ENCODE assay signal across 31 mouse cellular contexts in the genomic region with DNA sequence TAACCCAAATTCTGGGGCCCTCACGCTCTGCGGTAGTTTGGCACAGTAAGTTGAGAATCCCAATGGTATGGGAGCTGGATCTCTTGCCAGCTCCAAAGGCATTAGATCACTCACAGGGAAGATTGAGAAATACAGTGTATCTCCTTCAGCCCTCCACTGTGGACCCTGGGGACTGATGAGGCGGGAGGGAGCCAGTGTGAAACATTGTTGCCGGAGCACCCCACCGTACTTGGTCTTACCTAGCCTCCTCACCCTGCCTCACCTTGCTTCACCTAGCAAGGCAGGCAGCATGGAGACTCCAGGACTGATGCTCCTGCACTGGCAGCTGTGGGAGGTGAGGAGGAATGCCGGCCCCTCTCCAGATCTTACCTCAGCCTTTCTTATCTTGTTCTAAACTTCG. TPM values are rescaled to one million over a fixed set of nuclear protein-coding genes. Genes with fewer than 3 reads are reported as not detected.
DNase-seq lines count a peak whose midpoint lies in the region; ATAC-seq and TF ChIP-seq lines count a peak whose summit lies in the region.
"Had no signal": no experiment of that assay in that cellular context is flagged by ENCODE, and none has a peak within 500 bp of the region (broad histone marks: within the 10 kb centered on the region; RNA-seq: fewer than 3 reads in every experiment).

No protein-coding gene starts in this region.

- intact Hi-C loops in gastrocnemius, adult 2 months (cut with DNase I) = no loop called here

- H3K27ac ChIP-seq in gastrocnemius, adult 2 months = no peak overlapping the region
- H3K27ac ChIP-seq in intestine, postnatal 0 days (ENCODE audit: low read depth, low read length) = no peak overlapping the region
- H3K27ac ChIP-seq in intestine, embryonic 15.5 days = no peak overlapping the region
- H3K27ac ChIP-seq in heart, postnatal 0 days (ENCODE audit: low read depth) = peak overlapping the region; percentile 26; the same call in 1 of the 2 replicates
- no peak overlapping the region for H3K27ac ChIP-seq in layer of hippocampus, adult 2 months
- H3K27ac ChIP-seq: forebrain, embryonic 13.5 days; heart, embryonic 13.5 days; hindbrain, postnatal 0 days; kidney, embryonic 15.5 days; limb, embryonic 12.5 days; stomach, postnatal 0 days had no signal

- no peaks in the 10 kb centered on the region for H3K27me3 ChIP-seq in intestine, postnatal 0 days (replicated peaks; ENCODE audit: control insufficient read depth, insufficient read depth, low read length)
- H3K27me3 ChIP-seq in intestine, embryonic 15.5 days (replicated peaks) = 0 out of 2 replicates have a peak, but pooled peaks cover 3% of the 10 kb centered on the region
- no peaks in the 10 kb centered on the region for H3K27me3 ChIP-seq in heart, postnatal 0 days (ENCODE audit: control insufficient read depth, insufficient read depth, low read length)
- H3K27me3 ChIP-seq: CH12.LX; forebrain, embryonic 13.5 days; kidney, embryonic 15.5 days had no signal

- H3K9ac ChIP-seq in intestine, postnatal 0 days (ENCODE audit: low read depth, low read length) = no peak overlapping the region
- no peak overlapping the region for H3K9ac ChIP-seq in intestine, embryonic 15.5 days
- no peak overlapping the region for H3K9ac ChIP-seq in heart, postnatal 0 days (replicated peaks; ENCODE audit: low read depth, low read length)
- H3K9ac ChIP-seq: forebrain, embryonic 13.5 days; heart, embryonic 13.5 days; kidney, embryonic 15.5 days; limb, embryonic 12.5 days had no signal

- WGBS in intestine, postnatal 0 days = 85% methylated on average over 7 of the region's 7 CpGs
- 82% methylated on average over 7 of the region's 7 CpGs for WGBS in intestine, embryonic 15.5 days
- WGBS in heart, postnatal 0 days = 60% methylated on average over 7 of the region's 7 CpGs

- no peak overlapping the region for H3K4me2 ChIP-seq in intestine, postnatal 0 days (replicated peaks; ENCODE audit: low read depth)
- no peak overlapping the region for H3K4me2 ChIP-seq in intestine, embryonic 15.5 days (replicated peaks)
- no peak overlapping the region for H3K4me2 ChIP-seq in heart, postnatal 0 days (ENCODE audit: low read depth, low read length)
- H3K4me2 ChIP-seq: forebrain, embryonic 13.5 days; heart, embryonic 13.5 days; kidney, embryonic 15.5 days; limb, embryonic 12.5 days; liver, embryonic 11.5 days; midbrain, embryonic 11.5 days had no signal

- no peak for TF ChIP-seq CTCF in gastrocnemius, adult 2 months (IDR thresholded peaks at IDR 0.05)
- no peak for TF ChIP-seq CTCF in intestine, postnatal 0 days (IDR thresholded peaks at IDR 0.05; ENCODE audit: low read depth)
- TF ChIP-seq CTCF in heart, postnatal 0 days (IDR thresholded peaks at IDR 0.05; ENCODE audit: low read depth) = no peak
- TF ChIP-seq CTCF in layer of hippocampus, adult 2 months (conservative IDR thresholded peaks at IDR 0.05) = no peak

- no peaks in the 10 kb centered on the region for H3K9me3 ChIP-seq in intestine, postnatal 0 days (ENCODE audit: control insufficient read depth)
- no peaks in the 10 kb centered on the region for H3K9me3 ChIP-seq in intestine, embryonic 15.5 days
- H3K9me3 ChIP-seq in heart, postnatal 0 days (replicated peaks; ENCODE audit: control insufficient read depth, low read length) = no peaks in the 10 kb centered on the region
- H3K9me3 ChIP-seq: forebrain, embryonic 13.5 days; G1E; heart, embryonic 13.5 days; kidney, embryonic 15.5 days; limb, embryonic 12.5 days had no signal

- ATAC-seq in intestine, postnatal 0 days = 0 out of 2 replicates have a peak, but pooled peaks have one; percentile 28
- no peak for ATAC-seq in intestine, embryonic 15.5 days
- no peak for ATAC-seq in heart, postnatal 0 days (ENCODE audit: insufficient read depth, low read depth)
- ATAC-seq: activated CD4-positive, CD25-positive, alpha-beta regulatory T cell, adult 4 months; forebrain, embryonic 13.5 days; hindbrain, postnatal 0 days had no signal

- no peak for TF ChIP-seq EP300 in heart, postnatal 0 days (IDR thresholded peaks at IDR 0.05; ENCODE audit: low read depth)

- no peaks in the 10 kb centered on the region for H3K4me1 ChIP-seq in intestine, postnatal 0 days (replicated peaks; ENCODE audit: control insufficient read depth, insufficient read depth, low read length)
- H3K4me1 ChIP-seq in intestine, embryonic 15.5 days (replicated peaks) = no peaks in the 10 kb centered on the region
- H3K4me1 ChIP-seq in heart, postnatal 0 days (ENCODE audit: control insufficient read depth, insufficient read depth) = no peaks in the 10 kb centered on the region
- H3K4me1 ChIP-seq: forebrain, embryonic 13.5 days; heart, embryonic 13.5 days; kidney, embryonic 15.5 days; limb, embryonic 12.5 days had no signal

- no peaks in the 10 kb centered on the region for H3K36me3 ChIP-seq in intestine, postnatal 0 days (ENCODE audit: control insufficient read depth, insufficient read depth)
- H3K36me3 ChIP-seq in intestine, embryonic 15.5 days = no peaks in the 10 kb centered on the region
- no peaks in the 10 kb centered on the region for H3K36me3 ChIP-seq in heart, postnatal 0 days (replicated peaks; ENCODE audit: control insufficient read depth, insufficient read depth, low read length)
- H3K36me3 ChIP-seq: G1E; heart, embryonic 13.5 days; kidney, embryonic 15.5 days; limb, embryonic 12.5 days had no signal

- no peak overlapping the region for H3K4me3 ChIP-seq in gastrocnemius, adult 2 months
- H3K4me3 ChIP-seq in intestine, postnatal 0 days (ENCODE audit: low read depth, low read length) = no peak overlapping the region
- H3K4me3 ChIP-seq in intestine, embryonic 15.5 days (replicated peaks) = no peak overlapping the region
- H3K4me3 ChIP-seq in heart, postnatal 0 days (ENCODE audit: low read depth, low read length) = no peak overlapping the region
- H3K4me3 ChIP-seq in layer of hippocampus, adult 2 months = no peak overlapping the region
- H3K4me3 ChIP-seq: forebrain, embryonic 13.5 days; heart, embryonic 13.5 days; kidney, embryonic 15.5 days; limb, embryonic 12.5 days had no signal

- DNase-seq in gastrocnemius, adult 2 months = peak; percentile 37
- DNase-seq in gastrocnemius, adult 8-10 months (ENCODE audit: low spot score in 2 of 2) = no peak
- no peak for DNase-seq in heart, postnatal 0 days (ENCODE audit: low spot score)
- no peak for DNase-seq in layer of hippocampus, adult 2 months (ENCODE audit: low spot score in 2 of 2)
- no peak for DNase-seq in embryo, embryonic 11 days
- DNase-seq: adrenal gland, adult 8-10 months; cerebellum, adult 2 months; cerebellum, postnatal 36 days; gastrocnemius, postnatal 14 days; kidney, adult 11 months; kidney, postnatal 36 days; lung, adult 18-20 months; lung, postnatal 10 days; right cerebral cortex, adult 18-20 months had no signal

RNA-seq across cellular contexts. Expression of gene Ccdc27, which starts 13.0 kb away (rescaled TPM):
- not detected for total RNA-seq in gastrocnemius, adult 2 months (2021)
- total RNA-seq in gastrocnemius, adult 8-10 months (2022) = not detected
- 0.05 TPM in 1 of 2 replicates, not detected in the other for polyA plus RNA-seq in intestine, postnatal 0 days (2015; fragmentation: Nextera tagmentation; extraction: Ambion mirVana)
- polyA plus RNA-seq in intestine, embryonic 15.5 days (2015; fragmentation: Nextera tagmentation; extraction: Ambion mirVana) = not detected in 2 replicates
- total RNA-seq in heart, postnatal 0 days (2014; rRNA removed; ENCODE audit: low replicate concordance) = not detected in 2 replicates
- not detected in 2 replicates for polyA plus RNA-seq in heart, postnatal 0 days (2015; fragmentation: Nextera tagmentation; extraction: Ambion mirVana)
- total RNA-seq in layer of hippocampus, adult 2 months (2021) = 1 to 10 TPM; 1.2 to 1.4 TPM
- total RNA-seq: adrenal gland, adult 8-10 months; CH12.LX; G1E; gastrocnemius, postnatal 14 days; hindbrain, postnatal 0 days; midbrain, postnatal 0 days had no signal
- polyA plus RNA-seq: activated CD4-positive, CD25-positive, alpha-beta regulatory T cell, adult 4 months; cerebellum, adult 2 months; forebrain, embryonic 13.5 days; G1E; heart, embryonic 13.5 days; hindbrain, embryonic 11.5 days; hindbrain, postnatal 0 days; limb, embryonic 12.5 days; midbrain, embryonic 11.5 days; midbrain, postnatal 0 days; neural tube, embryonic 14.5 days; urinary bladder, adult 2 months had no signal

RNA-seq across cellular contexts. Expression of gene Smim1, which starts 29.5 kb away (rescaled TPM):
- total RNA-seq in gastrocnemius, adult 2 months (2021) = 1 to 10 TPM; 2.0 to 2.3 TPM
- total RNA-seq in gastrocnemius, adult 8-10 months (2022) = 1 to 10 TPM in 3 of 4 experiments, under 1 TPM in 1; 0.46 to 3.4 (median 1.4) TPM
- polyA plus RNA-seq in intestine, postnatal 0 days (2015; fragmentation: Nextera tagmentation; extraction: Ambion mirVana) = 160 and 174 TPM in 2 replicates
- 124 and 154 TPM in 2 replicates for polyA plus RNA-seq in intestine, embryonic 15.5 days (2015; fragmentation: Nextera tagmentation; extraction: Ambion mirVana)
- total RNA-seq in heart, postnatal 0 days (2014; rRNA removed; ENCODE audit: low replicate concordance) = 15.9 and 26.5 TPM in 2 replicates
- 23.8 and 32.6 TPM in 2 replicates for polyA plus RNA-seq in heart, postnatal 0 days (2015; fragmentation: Nextera tagmentation; extraction: Ambion mirVana)
- 1 to 10 TPM; 6.3 to 7.8 TPM for total RNA-seq in layer of hippocampus, adult 2 months (2021)

RNA-seq across cellular contexts. Expression of gene Lrrc47, which starts 44.0 kb away (rescaled TPM):
- 10 to 100 TPM; 24.4 to 29.0 TPM for total RNA-seq in gastrocnemius, adult 2 months (2021)
- 10 to 100 TPM; 19.4 to 29.8 (median 25.0) TPM for total RNA-seq in gastrocnemius, adult 8-10 months (2022)
- 13.1 and 15.8 TPM in 2 replicates for polyA plus RNA-seq in intestine, postnatal 0 days (2015; fragmentation: Nextera tagmentation; extraction: Ambion mirVana)
- polyA plus RNA-seq in intestine, embryonic 15.5 days (2015; fragmentation: Nextera tagmentation; extraction: Ambion mirVana) = 22.3 and 23.3 TPM in 2 replicates
- 13.4 and 18.0 TPM in 2 replicates for total RNA-seq in heart, postnatal 0 days (2014; rRNA removed; ENCODE audit: low replicate concordance)
- polyA plus RNA-seq in heart, postnatal 0 days (2015; fragmentation: Nextera tagmentation; extraction: Ambion mirVana) = 11.1 and 12.2 TPM in 2 replicates
- 10 to 100 TPM; 65.4 to 70.3 TPM for total RNA-seq in layer of hippocampus, adult 2 months (2021)
